Mouse (Mus musculus) E14TG2a.4 (cell line): ENCODE results near the gene Ptprf.
A peak's percentile ranks its signal among the peaks of the same experiment; 100 is the strongest.

ENCODE experiments used
- CTCF ChIP-seq: conservative IDR thresholded peaks from 2 replicates; pipeline ENCODE4 v1.5.1; 2014; ENCODE audit warnings: low read length
- POU5F1 ChIP-seq: IDR thresholded peaks from 2 replicates; pipeline ENCODE4 v1.6.1; 2014; ENCODE audit warnings: low read length, borderline replicate concordance

DNA sequence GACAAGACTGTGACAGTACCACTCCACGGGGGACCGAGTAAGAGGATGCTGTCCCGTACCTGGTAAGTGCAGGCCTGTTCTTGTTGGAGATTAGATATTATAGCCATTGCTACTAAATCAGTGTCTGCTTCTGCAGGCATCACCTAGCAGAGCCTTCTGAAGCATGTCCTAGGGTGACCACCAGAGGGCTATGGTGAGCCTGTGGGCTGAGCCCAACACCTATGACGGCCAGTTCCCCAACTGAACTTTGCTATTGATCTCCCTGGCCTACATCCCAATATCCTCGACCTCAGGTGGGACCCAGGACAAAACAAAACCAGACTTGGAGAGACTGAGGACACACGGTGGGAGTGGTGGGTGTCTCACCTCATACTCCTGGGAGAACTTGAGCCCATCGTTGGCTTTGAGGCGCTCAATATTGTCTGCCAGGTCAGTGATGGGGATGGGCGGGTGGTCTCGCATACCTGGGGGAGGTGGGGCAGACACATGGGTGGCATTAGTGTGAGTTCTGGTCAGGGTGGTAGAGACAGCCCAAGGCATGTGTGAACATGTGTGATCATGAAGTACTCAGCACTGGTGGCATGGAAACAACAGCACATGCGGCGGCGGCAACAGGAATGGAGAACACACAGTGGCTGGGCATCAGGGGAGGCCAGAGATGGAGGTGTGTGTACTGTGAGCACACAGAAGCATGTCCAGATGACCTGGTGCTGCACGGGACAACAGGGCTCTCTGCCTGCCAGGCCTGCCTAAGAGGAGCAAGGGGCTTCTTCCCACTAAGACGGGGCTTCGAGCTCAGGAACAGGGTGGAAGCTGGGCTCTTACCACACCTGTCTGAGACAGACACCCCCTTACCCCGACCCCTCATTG lies 74.2 kb downstream of the Ptprf start:
- TF ChIP-seq CTCF, result peak; percentile 68
- TF ChIP-seq POU5F1, result no peak
